Mouse (Mus musculus): ENCODE measurements around the gene Helq.

Helq gene

DNA sequence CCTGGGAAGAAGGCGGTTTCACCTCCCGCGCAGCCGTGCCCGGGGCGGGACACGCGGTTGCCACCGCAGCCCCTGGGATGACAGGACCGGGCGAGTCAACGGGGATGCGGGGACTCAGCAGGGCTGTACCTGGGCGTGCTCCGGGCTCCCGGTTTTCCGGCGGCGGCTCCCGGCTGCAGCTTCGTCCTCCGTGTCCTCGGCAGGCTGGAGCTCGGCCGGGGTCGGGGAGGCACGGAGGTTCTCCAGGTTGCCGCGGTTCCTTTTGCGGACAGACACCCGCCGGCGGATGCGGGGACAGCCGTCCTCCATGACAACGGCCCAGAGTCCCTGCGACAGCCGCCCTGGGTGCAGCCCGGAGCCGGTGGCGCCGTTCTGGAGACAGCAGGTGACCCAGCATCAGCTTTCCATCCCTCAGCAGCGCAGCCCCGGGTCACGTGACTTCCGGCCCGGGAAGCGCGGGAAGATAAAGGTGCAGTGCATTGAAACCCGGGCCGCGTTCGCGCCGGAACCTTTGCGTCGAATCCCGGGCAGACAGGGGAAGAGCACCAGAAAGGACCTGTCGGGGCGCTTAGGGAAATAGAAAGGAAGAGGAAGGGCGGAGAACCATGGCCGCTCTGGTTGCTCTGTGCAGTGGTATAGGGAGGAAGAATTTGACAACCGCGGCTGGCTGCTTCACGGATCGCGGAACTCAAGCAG, at the start of gene Helq, which contains the start of gene Mrps18c:
Helq (minus strand) TSS at position 434 of the 696 bp plus-strand sequence.
Mrps18c (plus strand) TSS at position 463 of the 696 bp plus-strand sequence.
- DNase-seq (ENCODE audit: low spot score in 2 of 2) = peak; percentile 85 to 93

DNA sequence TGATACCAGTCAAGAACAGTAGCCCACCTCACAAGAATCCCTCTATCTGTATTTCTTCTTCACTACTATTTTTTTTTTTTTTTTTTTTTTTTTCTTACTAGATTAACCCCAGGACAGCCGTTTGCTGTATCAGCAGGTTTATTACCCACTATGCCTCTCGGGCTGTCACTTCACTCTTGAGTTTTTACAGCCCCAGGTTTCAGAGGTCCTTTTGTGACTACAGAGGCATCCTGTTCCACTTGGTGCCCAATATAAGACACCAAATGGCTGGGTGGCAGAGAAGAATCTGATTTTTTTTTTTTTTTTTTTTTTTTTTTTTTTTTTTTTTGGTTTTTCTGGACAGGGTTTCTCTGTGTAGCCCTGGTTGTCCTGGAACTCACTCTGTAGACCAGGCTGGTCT, 48.7 kb upstream of the Helq start:
- no peak for DNase-seq (ENCODE audit: low spot score in 2 of 2)

DNA sequence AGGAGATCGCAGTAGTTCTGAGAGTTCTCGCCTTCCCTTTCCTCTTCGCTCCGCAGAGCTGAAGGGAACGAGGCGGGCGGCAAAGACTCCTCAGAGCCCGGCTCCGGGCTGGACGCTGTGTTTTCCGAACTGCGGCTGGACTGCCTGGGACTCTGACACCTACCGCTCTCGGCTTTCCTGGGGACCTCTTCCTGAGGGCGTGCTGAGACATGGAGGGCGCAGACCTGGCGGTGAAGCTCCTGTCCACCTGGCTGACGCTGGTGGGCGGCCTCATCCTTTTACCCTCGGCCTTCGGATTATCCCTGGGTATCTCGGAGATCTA, 48.2 kb upstream of the Helq start:
- DNase-seq (ENCODE audit: low spot score in 2 of 2) = no peak

- DNase-seq (ENCODE audit: low spot score in 2 of 2) = peak; percentile 47 to 70
Observed at GRCm38 (mm10) chr5:100845848-100846598, 47.6 kb upstream of the Helq start.

- DNase-seq (ENCODE audit: low spot score in 2 of 2) = peak in 1 of 2 experiments; percentile 42
Observed at GRCm38 (mm10) chr5:100845485-100845847, 47.1 kb upstream of the Helq start, which contains the start of gene Gpat3. Gene Gpat3 (plus strand): TSS chr5:100845713.

DNA sequence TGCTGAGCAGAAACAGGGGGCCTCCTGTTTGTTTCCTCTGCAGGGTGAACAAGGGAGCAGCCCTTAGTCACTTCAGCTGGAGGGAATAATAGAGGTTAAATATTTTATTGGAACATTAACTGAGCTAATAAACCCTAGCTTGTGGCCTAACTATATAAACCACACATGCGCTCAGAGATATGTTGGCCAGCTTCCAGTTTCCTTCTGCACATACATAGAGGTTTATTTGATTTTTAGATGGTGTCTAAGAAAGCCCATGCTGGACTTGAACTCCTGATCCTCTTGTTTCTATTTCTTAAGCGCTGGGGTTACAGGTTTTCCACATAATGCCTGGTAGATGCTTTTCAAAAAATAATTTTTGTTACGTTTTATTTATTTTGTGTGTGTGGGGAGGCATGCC, 46.1 kb upstream of the Helq start:
- no peak for DNase-seq (ENCODE audit: low spot score in 2 of 2)

GRCm38 (mm10) chr5:100837907-100838306, 39.5 kb upstream of the Helq start:
- no peak for DNase-seq (ENCODE audit: low spot score in 2 of 2)

DNA sequence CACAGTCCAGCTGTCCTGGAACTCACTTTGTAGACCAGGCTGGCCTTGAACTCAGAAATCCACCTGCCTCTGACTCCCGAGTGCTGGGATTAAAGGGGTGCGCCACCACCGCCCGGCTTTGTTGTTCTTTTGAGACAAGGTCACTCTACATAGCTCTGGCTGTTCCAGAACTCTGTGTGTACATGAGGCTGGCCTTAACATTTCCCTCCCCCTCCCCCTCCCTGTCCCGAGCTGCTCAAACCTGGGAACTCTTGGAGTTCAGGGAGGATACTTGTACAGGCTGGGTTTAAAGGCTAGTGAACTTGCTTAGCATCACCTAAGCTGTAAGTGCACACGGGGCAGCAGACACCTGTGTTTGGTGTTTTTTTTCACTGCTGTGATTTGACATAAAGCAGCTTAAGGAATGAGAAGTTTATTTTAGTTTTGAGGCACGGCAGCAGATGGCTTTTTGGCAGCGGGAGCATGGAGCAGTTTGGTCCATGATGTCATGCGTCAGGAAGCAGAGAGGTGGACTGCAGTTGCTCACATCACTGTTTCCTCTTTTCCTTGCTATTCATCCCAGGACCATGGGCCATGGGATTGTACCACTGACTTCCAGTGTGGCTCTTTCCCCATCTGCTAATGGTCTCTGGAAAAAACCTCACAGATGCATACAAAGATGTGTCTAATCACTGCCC, 37.6 kb upstream of the Helq start:
- DNase-seq (ENCODE audit: low spot score in 2 of 2) = no peak

- DNase-seq (ENCODE audit: low spot score in 2 of 2) = no peak
Observed at GRCm38 (mm10) chr5:100833841-100834240, 35.4 kb upstream of the Helq start.

GRCm38 (mm10) chr5:100832680-100833079, 34.3 kb upstream of the Helq start:
- no peak for DNase-seq (ENCODE audit: low spot score in 2 of 2)

- no peak for DNase-seq (ENCODE audit: low spot score in 2 of 2)
Observed at GRCm38 (mm10) chr5:100828701-100829100, 30.3 kb upstream of the Helq start.

- DNase-seq (ENCODE audit: low spot score in 2 of 2) = no peak
Observed at GRCm38 (mm10) chr5:100826531-100826930, 28.1 kb upstream of the Helq start.

- no peak for DNase-seq (ENCODE audit: low spot score in 2 of 2)
Observed at GRCm38 (mm10) chr5:100825975-100826374, 27.6 kb upstream of the Helq start.

GRCm38 (mm10) chr5:100822826-100823225, 24.4 kb upstream of the Helq start:
- DNase-seq (ENCODE audit: low spot score in 2 of 2) = no peak

DNA sequence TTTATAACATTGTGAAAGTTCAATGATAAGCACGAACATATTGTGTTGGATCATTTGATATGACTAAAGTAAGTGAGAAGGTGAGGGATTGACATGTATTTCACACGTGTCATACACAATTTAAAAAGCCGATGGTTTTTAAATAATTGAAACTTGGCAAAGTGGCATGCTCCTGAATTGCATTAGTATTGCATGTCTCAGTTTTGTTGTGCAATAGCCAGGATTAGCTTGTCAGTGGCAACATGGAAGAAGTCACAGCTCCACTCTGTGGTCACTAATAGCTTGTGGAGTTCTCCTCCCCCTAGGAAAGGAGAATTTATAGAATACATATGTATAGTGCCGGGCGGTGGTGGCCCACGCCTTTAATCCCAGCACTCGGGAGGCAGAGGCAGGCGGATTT, 23.0 kb upstream of the Helq start:
- no peak for DNase-seq (ENCODE audit: low spot score in 2 of 2)

DNA sequence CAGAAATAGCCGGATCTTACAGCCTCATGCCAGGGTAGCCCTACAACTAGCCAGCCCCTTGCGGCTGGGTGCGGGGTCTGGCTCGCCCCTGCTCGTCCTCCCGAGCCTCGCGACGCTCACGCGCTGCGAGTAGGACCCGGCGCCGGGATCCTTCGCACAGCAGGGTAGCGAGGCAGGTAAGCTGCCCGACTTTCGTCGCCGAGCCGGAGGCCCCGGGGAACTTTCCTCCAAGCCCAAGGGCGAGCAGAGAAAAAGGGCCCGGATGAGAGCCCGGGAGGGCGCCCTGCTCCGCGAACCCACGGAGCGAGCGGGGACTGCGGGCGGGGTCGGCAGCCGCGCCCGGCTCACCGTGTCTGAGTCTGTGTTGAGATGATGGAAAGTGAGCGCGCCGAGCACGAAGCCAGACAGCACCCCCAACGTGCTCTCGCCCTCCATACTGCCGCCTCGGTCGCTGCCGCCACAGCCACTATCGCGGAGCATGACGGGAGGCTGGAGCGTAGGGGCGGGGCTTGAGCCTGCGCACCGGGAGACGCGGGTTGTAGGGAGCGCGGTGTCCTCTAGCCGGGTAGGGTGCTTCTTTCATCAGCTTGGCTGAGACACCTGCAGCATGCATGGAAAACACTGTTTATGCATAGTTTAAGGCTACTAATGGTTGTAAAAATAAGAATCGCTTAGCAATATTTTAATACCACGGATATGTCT, 22.2 kb upstream of the Helq start, which contains the start of gene Abraxas1:
Abraxas1 (minus strand) TSS at position 483 of the 702 bp plus-strand sequence.
- DNase-seq (ENCODE audit: low spot score in 2 of 2) = peak; percentile 86 to 93

DNA sequence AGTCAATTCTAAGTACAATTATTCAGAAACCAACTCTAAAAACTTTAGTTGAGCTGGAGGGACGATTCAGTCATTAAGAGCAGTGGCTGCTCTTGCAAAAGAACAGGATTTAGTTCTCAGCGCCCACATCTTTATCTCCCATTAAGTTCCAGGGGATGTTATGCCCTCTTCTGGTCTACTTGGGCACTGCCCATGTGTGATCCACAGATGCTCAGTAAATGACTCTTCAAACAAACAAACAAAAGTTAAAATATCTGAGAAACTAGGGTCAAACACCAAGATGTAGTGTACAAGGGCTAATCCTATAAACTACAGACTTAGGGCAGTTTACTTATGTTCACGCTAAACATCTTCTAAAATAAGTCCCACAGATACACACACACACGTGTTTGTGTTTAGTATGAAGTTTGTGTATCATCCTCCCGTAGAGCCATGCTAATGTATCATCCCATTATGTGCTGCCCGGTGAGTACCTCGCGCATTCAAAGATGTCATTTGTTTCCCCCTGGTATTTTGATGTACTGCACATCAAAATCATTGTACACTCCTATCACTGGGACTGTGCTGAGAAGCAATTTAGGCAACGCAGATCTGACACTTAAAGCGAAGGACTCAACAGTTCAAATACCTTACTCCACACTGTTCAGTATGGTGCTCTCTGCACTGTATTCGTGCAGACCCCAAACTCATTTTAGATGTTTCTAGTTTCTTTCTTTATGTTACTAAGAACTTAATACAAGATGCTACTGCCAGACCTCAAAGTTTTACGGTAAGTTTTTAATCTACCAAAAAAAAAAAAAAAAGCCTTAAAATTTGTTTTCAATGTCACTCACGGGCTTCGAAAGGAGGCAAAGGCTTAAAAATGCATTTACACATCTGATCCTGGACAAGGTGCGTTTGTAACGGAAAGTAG, 21.4 kb upstream of the Helq start:
- peak; percentile 12 to 45 for DNase-seq (ENCODE audit: low spot score in 2 of 2)

- DNase-seq (ENCODE audit: low spot score in 2 of 2) = no peak
Observed at GRCm38 (mm10) chr5:100818341-100818740, 19.9 kb upstream of the Helq start.

GRCm38 (mm10) chr5:100794084-100794483, 4.3 kb downstream of the Helq start:
- DNase-seq (ENCODE audit: low spot score in 2 of 2) = no peak

- no peak for DNase-seq (ENCODE audit: low spot score in 2 of 2)
Observed at GRCm38 (mm10) chr5:100792261-100792660, 6.1 kb downstream of the Helq start.

DNA sequence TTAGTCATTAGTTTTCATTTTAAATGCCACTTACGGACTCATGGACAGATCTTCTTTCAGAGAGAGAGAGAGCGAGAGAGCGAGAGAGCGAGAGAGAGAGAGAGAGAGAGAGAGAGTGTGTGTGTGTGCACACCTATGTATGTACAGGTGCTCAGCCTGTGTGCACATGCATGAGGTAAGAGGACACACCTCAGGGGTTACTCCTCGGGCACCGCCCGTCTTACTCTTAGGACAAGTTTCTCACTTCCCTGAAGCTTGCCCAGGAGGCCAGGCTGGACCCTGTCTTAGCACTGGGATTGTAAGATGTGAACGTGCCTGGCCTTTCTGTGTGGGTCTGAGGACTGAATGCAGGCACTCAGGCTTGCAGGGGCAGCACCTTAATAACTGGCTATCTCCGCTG, 10.9 kb downstream of the Helq start:
- DNase-seq (ENCODE audit: low spot score in 2 of 2) = no peak
